Mouse (Mus musculus) spleen, postnatal 36 days (tissue): ENCODE data around the gene Rasgrf1.

ENCODE experiments used
- DNase-seq, 2 experiments: peaks; one replicate each; pipeline ENCODE4 v3.0.0; 2022; ENCODE audit warnings: low spot score in 2 of 2, mixed read lengths in 1 of 2

Gene Rasgrf1

DNA sequence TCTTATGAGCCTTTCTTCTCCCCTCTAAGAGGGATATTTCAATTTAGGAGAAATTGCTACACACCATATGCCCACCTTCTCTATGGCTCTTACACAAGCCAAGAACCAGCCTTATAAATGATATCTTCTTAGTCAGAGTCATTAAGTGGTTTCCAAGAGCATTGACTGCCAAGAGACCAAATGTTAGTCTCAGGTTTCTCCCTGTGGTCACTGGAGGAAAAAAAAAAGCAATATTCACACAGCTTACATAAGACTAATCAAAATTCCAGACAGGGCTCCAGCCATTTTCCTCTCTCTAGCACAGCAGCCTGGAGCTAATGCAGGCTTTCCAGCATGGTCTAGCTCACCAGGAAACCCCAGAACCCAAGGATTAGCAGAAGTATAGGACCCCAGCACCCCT is 3.1 kb upstream of the Rasgrf1 start:
- DNase-seq, result no peak

DNA sequence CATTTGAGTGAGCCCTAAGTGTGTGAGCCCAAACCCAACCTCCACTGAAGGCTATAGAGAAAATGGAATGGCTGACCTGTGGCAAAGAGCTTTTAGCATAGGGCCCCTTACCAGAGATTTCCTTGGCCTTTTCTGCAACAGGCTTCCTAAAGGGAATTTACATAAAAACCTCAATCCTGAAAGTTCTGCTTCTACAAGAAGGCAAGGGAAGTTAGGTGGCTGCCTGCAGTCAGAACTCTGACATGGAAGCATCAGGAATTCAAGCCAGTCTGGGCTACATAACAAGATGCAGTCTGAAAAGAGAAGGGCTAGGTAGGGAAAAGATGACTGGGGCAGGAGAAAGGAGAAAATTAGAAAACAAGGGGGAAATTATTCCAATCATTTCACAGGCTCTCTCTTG is 1.8 kb upstream of the Rasgrf1 start:
- no peak for DNase-seq

DNA sequence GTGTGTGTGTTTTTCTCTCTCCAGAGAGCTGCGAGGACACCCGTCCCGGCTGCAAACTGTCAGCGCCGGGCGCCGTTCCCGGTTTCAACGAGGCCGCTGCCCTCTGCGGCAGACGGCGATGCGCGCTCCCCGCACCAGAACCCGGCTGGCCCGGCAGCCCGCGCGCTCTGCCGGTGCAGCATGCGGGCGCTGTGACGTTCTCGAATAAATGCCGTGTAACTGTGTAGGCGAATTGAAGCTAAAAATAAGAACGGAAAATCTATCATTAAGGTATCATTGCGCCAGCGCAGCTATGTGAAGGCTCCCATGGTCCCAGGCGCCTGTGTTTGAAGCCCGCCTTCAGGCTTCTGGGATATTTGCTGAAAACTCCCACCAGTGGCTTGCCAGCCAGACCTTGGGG is 1.1 kb upstream of the Rasgrf1 start:
- no peak for DNase-seq

DNA sequence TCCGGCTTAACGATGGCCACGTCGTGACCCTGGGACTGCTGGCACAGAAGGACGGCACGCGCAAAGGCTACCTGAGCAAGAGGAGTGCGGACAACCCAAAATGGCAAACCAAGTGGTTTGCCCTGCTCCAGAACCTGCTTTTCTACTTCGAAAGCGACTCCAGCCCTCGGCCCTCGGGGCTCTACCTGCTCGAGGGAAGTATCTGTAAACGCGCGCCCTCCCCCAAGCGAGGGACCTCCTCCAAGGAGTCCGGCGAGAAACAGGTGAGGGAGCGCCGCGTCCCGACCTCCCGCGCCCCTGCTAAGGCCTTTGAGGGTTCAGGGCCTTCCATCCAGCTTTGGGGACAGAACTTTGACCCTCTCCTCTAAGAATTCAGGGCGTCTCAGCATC is 298 bp downstream of the Rasgrf1 start:
- no peak for DNase-seq

DNA sequence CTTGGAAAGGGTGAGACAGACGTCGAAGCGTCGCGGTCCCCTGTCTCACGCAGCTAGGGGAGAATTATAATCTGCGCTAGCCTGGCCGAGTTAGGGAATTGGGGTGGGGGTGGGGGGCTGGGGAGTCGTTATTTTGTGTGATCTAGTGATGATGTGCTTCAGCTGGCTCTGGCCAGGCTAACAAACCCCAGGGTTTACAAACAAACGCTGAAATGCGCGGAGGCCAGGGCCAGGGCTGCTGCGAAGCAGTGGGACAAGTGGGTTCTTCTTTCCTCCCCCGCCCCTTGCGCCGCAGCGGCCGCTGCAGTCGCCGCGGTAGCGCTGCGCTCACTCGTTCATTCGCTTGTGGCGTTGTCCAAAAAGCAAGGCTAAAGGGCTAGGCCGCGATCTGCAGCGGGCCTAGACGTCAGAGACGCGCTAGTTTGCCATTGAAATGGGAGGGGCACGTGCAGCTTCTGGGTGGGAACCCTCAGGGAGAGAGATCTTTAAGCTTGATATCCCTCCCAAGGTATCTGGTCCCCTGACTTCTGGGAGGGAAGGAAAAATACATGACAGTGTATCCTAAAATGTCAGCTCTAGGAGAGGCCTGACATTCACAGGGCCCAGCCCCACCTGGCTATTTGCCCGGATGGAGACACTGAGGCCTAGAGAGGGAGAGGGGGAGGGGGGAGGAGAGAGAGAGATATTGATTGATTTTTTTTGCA is 1.2 kb downstream of the Rasgrf1 start:
- DNase-seq, result no peak

DNA sequence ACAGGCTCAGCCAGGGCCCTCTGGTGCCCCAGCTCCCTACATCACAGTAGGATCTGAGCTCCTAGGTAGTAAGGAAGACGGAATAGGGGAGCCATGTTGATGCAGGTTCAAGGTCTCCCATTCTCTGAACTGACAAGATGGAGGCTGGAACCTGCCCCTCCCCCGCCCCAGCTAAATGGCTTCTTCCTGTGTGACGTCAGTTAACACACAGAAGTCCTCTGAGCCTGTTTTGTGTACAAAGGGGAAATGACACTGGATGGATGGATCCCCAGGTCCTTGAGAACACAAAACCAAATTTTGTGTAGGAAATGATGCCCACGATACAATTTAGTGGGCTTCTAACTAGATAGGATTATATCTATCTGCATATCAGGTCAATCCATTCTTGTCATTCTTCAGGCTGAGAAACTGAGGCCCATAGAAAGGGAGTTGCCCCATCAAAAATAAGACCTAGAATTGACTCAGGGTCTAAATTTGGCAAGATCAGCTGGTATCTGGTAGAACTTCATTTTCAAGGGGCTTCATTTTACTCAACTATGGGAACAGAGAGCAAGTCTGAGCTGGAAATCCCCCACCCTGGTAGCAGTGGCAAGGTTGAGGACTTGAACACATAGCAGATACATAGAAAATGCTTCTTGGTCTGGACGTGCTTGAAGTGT is 2.3 kb downstream of the Rasgrf1 start:
- no peak for DNase-seq

DNA sequence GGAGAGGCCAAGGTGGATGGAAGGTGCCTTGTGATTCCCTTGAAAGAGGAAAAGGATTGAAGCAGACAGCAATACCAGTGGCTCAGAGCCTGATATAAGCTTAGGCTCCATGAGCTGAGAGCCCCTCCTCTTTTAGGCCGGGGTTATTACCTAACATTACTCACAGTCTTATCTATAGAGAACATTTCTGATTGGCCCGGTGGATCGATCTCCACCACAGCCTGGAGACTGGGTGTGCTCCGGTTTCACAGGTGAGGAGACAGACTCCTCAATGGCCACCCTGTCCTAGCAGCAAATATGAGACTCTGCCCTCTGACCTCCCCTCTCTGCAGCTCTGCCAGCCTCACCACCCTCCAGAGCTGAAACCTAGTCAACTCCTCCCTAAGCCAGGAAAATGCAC is 3.4 kb downstream of the Rasgrf1 start:
- DNase-seq, result no peak

DNA sequence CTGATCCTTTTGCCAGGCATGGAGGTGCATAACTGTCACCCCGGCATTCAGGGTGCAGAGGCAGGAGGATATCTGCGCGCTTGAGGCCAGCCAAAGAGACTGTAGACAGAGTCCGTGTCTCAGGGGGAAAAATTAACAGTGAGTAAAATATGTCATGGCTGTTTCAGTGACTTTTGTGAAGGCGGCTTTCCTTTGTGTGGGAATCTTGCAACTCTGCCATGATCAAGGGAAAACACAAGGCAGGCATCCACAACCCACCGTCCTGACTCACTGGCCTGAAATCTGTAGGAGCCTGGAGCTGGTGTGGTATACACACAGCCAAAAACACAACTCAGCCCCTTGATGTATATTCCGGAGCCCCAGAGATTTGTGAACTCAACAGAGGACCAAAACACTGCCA is 6.8 kb downstream of the Rasgrf1 start:
- no peak for DNase-seq

DNA sequence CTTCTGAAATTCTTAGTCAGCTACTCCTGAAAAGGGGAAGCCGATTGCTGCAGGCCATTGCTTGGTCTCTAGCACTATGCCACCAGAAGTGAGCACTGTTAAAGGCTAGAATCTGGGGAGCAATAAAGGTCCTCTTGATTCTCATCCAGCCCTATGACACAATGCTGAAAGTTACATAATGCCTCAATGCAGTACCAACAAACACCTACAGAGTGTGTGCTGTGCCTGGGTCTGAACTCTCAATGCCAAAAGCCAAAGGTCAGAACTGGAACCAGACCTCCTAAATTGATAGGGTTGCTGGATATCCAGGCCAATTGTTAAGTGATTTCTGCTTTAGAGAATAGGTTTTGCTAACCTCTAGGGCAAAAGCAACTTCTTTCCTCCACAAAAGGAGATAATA is 7.7 kb downstream of the Rasgrf1 start:
- DNase-seq, result no peak

DNA sequence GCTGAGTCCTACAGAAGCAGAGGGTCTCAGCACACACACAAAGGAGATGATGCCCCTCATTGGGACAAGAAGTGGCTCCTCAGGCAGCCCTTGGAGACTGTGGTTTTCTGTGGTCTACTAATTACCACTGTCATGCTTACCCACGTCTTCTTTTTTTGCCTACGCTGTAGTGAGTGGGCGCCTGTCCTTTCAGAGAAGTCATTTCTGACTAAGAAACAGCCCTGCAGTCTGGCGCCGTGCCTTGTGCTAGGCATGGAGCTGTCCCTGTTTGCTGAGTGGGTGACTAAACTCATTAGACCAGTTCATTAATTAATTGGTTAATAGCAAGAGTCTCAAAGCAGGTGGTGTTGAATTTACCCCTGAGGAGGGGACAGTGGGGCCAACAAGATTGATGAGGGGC is 9.1 kb downstream of the Rasgrf1 start:
- DNase-seq, result no peak

DNA sequence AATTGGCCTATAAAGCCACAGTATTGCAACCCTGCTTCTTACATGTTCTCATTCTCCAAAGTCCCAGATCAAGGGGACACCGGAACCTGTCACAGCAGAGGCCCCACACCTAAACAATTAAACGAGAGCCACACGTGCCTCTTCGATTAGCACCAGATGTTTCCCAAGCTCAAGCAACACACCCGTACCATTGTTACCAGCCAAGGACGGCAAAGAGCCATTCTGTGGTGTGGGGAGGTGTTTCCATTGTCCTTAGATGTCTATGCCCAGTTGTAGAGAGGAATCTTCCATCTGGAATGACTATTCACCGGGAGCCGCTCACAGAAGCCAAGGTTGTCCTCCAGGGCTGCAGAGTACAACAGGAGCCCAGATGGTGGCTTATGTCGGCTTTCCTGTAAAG is 11.4 kb downstream of the Rasgrf1 start:
- DNase-seq, result no peak

DNA sequence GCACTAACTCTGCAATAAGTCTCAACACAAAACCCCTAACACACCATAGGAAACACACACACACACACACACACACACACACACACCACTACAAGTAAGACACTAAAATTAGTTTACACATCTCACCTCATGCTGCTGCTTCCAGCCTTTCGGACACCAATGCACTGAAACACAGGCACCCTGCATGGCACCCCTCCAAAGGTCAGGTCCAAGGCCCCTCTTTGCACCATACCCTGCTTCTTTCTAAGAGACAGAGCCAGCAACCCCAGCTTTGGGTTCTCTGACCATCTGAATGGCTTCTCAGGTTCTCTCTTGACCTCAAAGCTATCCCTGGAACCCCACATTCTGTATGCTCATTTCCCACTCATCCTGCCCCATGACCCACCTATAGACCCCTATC is 13.0 kb downstream of the Rasgrf1 start:
- no peak for DNase-seq

DNA sequence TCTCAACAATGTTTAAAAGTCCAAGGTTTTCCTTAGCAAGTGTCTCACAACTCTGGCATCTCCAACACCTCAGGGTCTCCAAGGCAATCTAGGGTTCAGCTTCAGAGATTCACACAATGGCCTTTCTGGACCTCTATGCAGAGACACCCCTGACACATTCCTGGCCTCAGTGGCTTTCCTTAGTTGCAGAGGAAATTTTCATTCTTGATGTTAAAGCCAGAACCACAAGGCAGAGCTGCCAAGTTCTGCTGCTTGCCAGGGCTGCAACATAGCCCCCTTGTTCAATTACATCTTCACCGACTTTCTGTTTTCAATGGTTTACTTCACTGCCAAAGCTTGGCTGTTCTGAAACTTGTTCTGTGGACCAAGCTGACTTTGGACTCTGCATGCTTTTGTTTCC is 15.1 kb downstream of the Rasgrf1 start:
- no peak for DNase-seq

DNA sequence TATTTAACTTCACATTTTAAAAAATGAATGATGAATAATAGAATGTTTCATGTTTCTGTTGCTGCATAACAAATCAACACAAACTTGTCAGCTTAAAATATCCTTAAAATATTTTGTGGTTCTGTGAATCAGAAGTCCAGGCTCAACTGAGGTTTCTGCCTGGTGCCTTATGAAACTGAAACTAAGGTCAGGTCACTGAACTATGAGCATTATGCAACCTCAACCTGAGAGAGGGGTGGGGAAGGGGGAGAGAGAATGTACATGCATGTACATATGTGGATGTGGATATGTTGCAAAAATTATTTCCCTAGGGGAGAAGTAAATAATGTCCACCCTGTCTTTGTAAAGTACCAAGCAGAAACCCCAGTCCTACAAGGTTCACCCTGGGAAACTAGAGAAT is 18.8 kb downstream of the Rasgrf1 start:
- no peak for DNase-seq

DNA sequence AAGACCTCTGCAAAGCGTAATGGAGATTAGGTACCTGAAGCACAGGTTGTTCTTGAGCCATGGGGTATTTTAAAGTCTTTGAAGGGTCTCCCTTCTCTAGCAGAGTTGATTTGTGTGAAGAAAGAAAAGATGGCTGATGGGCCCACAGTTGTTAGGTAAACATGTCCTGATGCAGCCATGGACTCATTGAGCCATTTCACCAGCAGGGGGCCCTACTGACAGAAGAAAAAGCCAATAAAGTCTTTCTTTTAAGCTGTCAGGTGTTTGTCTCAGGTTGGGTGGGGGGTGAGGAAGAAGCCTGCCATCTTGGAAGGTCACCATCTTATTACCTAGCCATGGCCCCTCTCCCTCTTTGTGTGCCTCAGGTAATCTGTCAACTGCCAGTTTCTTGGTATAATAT is 30.7 kb downstream of the Rasgrf1 start:
- DNase-seq, result no peak

DNA sequence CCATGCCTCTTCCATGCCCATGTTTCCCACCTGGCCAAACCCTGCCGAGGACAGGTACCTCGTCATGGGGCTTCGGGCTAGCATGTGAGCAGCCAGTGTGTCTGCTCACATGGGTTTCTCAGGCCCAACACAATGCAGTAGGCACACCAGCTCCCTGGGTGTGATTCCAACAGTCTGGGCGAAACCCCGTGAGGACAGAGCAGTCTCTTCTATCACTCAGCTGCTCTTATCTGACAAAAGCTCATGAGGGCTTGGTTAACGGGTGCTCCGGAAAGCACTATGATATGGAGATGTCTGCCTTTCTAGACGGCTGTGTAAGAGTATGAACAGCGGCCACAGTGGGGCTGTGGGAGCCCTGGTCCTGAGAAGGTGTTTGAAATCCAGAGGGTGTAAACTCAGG is 37.1 kb downstream of the Rasgrf1 start:
- no peak for DNase-seq

DNA sequence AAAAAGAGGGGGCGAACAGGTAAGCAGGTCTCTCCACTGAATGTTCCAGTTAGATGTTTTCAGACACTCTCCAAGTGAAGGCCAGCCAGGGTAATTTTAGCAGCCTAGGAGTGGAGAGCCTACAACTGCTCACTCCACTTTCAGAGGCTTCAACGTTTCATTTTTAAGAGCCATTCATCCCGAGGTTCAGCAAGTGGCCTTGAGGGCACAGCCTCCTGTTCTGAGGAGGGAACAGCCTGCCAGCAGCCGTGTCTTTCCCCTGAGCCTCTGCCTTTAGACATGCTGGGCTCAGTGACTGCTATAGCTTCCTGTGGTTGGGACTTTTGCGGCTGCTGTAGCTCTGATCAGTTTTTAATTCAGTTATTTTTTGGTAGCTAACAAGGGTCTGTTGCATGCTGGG is 38.9 kb downstream of the Rasgrf1 start:
- no peak for DNase-seq

DNA sequence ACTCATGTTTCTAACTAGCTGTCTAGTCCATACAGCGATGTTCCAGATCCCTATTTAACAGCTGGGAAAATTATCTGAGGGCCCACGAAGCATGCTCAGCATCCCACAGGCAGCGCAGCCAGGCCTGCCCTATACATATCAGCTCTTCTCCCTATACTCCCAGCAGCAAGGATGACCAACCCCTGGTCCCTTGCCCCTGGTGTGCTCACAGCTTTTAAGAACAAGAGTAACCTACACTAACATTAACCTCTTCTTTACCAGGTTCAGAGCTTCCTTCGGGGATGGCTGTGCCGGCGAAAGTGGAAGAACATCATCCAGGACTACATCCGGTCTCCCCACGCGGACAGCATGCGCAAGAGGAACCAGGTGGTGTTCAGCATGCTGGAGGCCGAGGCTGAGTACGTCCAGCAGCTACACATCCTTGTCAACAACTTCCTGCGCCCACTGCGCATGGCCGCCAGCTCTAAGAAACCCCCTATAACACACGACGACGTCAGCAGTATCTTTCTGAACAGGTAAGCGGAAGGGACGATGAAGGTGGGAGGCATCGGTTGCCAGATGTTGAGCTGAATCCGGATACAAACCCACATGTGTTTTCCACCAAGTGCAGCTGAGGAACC is 44.0 kb downstream of the Rasgrf1 start:
- DNase-seq, result no peak

DNA sequence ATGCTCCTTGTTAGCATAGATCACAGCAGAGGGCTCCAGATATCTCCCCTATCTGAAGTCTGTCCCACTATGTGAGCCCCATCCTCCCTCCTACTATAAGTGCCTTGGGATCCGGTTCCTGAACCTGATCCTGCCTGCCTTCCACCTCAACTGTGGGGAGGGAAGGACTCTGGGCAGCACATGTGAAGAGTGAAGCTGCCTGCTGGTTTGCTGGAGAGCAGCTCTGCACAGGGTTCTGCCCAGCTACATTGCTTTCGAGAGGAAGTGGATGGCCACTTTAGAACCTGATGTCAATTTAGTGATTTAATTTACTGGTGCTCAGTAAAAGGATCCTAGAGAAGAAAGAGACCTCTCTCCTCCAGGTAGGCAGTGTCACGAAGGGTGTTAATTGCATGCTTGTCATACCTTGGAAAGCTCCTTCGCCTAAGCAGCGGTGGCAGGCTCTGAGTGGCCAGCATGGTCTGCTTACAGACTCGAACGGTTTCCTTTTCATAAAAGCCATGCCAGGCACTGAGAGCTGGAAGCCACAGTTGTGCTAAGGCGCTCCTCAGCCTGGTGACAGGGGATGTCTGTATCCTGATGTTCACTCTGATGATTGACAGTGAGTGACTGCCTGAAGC is 45.3 kb downstream of the Rasgrf1 start:
- DNase-seq, result no peak

DNA sequence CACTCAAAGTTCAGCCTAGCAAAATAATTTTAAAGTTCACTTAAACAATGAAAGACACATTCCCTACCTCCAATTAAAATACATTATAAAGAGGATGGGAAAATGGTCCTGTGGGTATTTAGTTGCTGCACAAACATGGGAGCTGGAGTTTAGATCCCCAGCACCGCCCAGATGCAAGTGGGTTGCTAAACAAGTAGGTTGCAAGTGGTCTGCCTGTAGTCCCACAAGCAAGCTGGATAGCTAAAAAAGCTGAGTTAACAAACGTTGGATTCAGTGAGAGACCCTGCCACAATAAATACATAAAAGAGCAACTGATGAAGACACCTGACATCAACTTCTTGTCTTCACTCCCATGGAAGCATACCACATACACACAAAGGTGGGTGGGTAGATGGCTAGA is 49.3 kb downstream of the Rasgrf1 start:
- DNase-seq, result no peak

DNA sequence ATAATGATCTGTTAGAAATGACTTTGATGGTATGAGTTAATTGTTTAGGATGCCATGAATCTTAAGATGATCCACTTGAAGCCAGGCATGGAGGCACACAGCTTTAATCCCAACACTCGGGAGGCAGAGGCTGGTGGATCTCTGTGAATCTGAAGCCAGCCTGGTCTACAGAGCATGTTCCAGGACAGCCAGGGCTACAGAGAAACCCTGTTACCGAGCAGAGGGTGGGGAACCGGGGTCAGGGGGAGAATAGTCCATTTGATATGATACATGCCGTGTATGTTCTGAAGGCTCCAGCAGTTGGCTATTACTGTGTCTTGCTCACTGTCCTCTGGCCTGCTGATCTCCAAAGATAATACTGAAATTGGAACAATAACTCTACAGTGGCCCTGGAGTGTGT is 54.4 kb downstream of the Rasgrf1 start:
- no peak for DNase-seq

DNA sequence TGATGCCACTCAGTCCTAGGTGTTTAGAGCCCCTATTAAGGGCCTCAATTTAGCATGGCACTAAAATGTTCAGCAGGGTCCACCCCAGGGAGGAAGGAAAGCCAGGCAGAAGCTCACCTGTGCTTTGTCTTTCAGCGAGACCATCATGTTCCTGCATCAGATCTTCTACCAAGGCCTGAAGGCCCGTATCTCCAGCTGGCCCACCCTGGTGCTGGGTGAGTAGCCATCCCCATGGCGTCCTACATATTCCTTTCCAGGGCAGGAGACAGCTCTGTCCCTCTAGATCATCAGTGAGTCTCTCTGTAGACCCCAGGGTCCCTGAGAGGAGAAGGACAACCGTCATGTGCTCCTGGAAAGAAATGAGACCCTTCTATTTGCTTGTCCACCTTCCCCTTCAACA is 58.0 kb downstream of the Rasgrf1 start:
- DNase-seq, result no peak

DNA sequence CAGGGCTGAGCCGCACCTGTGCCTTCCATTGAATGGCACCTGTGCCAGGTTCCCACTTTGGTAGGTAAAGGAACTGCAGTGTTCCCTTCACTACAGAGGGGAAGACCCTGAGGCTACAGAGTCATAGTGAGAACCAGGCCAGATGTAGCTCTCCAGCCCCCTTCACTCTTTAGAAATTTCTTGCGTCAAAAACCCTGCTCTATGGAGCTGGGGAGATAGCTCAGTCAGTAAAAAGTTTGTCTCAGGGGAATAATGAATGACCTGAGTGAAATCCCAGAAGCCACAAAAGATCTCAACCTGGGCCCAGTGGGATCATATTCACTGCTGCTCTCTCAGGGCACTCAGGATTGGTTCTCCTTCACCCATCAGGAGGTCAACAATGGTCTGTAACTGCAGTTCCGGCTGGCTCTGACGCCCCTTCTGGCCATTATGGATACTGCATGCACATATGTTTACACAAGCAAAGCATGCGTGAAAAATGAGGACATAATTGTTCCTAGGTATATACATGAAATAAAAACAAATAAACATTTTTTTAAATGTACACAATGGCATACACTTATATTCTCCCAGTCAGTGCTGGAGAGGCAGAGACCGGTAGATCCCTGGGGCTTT is 59.2 kb downstream of the Rasgrf1 start:
- DNase-seq, result no peak
